Mouse (Mus musculus) cerebellum, postnatal 10 days (tissue): ENCODE measurements around the gene Wdr93.
A peak's percentile ranks its signal among the peaks of the same experiment; 100 is the strongest.

Source experiments
- DNase-seq, 2 experiments: peaks; one replicate each; pipeline ENCODE4 v3.0.0; 2021; ENCODE audit warnings: mixed read lengths in 2 of 2

The Wdr93 gene

DNA sequence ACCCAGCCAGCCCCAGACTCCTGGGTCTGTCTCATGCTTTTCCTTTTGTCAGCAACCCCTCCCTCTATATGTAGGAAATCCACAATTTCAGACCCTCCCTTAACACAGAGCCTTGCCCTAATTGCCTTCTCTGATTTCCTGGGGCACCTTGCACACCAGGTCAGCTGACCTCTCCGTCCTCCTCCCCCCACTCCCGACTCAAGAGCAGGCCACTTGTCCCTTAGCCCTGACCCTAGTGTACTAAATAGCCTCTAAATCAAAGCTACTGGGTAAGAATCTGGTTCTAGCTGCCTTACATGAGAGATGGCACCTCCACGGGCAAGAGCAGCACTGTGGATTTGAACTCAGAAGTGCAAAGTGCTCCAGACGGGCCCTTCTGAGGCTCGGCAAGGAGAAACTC is 59.1 kb downstream of the Wdr93 start:
- no peak for DNase-seq

DNA sequence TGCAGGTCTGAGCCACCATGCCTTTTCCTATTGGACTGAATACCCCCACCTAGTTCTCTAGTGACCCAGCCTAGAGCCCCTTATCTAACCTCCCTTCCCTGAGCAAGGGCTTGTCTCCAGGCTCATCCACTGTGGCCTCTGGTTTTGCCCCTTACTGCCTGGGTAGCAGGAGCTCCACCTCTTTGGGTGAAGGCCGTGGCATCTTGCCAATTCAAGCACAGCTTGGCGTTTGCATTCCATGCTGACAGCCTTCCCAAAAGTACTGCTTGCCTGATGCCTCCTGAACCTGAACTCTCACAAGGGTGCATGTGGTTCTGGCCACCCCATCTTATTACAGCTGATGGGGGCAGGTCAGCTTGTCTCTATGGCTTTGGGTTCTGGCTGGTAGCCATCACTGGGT is 60.9 kb downstream of the Wdr93 start:
- peak; percentile 38 to 48 for DNase-seq

DNA sequence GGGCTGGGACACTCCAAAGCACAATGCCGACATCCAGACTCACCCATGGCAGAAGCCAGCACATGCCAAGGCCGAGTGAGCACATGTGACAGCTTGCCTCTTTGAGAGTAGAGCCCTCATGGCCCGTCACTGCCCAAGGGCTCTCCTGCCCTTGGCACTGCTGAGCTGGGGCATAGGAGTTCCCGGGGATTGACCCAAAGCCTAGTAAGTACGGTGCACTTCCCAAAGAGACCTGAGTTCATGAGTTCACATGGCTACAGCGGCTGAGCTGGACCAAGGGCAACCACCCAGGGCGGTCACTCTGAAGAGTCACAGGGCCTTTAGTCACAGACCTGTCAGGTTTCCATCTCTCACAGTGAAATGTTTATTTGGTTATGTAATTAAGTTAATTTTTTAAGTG is 65.6 kb downstream of the Wdr93 start:
- DNase-seq: no peak

DNA sequence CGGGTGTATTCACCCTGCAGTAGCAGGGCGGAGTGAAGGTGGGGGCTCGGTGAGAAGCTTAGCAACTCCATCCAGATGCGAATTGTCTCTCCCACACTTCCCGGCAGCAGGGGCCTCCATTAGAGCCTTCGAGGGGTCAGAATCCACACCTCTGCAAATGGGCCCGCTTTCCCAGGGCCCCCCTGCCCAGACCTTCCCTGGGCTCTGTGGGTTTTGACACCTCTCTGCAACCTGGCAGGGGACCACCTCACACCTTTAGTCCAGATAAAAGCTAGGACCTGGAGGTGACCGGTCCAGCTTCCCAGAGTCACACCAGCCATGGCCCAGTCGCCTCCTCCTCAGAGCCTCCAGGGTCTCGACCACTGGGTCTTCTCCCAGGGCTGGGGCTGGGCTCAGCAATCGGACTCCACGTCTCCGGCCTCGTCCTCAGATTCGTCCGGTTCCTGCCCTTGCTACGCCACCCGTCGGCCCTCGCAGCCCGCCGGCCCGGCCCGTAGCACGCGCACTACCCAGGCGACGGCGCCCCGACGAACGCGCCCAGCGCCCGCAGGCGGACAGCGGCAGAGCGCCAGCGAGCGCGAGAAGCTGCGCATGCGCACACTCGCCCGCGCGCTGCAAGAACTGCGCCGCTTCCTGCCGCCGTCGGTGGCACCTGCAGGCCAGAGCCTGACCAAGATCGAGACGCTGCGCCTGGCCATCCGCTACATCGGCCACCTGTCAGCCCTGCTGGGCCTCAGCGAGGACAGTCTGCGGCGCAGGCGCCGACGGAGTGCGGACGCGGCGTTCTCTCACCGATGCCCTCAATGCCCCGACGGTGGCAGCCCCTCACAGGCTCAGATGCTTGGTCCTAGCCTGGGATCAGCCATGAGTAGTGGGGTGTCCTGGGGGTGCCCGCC is 67.9 kb downstream of the Wdr93 start, which contains the start of gene Mesp2:
Mesp2 (plus strand) TSS at position 117 of the 896 bp plus-strand sequence.
- peak; percentile 87 for DNase-seq

DNA sequence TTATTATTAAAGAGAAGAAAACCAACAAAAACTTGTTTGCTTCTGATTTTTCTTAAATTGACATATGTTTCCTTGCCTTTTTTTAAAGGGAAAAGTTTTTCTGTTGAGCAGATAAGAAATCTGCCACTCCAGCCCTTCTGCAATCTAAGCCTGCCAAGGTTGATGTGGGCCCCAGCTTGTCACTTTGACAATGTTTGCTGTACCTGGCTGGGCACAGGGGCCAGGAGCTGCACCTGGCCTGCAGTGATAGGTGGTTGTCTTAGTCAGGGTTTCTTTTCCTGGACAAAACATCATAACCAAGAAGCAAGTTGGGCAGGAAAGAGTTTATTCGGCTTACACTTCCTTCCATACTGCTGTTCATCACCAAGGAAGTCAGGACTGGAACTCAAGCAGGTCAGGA is 70.4 kb downstream of the Wdr93 start:
- DNase-seq: no peak

DNA sequence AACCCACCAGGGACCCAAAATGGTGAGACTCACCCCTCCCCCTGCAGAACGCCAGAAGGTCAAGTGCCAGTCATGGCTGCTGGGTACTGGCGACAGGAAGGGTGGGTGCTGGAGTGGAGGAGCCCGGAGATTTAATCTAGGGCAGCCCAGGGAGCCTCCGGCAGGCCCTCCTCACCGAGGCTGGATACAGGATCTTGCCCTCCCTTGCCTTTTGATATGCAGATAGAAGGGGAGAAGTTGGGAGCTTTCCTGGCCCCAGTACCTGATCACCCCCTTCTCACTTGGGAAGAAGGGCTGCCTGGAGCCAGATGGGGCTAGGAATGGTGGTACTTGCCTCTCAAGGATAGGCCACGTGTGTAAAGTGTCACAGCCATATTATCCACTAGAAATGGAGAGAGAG is 75.4 kb downstream of the Wdr93 start:
- DNase-seq: no peak

DNA sequence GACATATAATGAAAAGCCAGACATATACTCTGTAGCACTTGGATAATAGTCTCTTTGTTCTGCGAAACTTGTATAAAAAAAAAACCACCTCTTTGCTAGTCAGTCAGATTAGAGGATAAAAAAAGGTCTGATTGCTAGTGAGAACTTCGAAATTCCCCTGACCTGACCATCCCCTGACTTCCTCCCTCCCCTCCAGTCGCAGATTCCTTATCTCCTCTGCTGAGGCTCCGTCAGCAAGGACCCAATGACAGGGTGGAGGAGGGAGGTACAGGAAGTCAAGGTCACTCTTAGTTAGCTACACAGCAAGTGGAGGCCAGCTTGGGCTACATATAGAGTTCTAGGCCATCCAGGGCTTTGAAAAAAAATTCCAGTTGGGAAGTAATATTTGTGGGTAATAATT is 76.6 kb downstream of the Wdr93 start:
- DNase-seq: no peak

DNA sequence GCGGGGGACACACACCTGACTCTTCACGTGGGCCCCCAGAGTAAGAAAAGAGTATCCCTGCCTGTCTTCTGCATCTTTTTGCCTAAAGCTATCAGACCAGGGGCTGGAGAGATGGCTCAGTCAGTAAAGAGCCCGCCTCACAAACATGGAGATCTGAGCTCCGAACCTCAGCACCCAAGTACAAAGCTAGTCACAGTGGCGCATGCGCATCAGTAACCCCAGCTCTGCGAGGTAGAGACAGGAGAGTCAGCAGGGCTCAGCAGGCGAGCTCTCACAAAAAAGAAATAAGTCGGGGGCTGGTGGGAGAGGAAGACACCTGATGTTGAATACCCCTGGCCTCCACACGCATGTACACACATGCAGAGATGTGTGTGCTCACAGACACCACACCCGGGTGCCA is 77.0 kb downstream of the Wdr93 start:
- DNase-seq: no peak

DNA sequence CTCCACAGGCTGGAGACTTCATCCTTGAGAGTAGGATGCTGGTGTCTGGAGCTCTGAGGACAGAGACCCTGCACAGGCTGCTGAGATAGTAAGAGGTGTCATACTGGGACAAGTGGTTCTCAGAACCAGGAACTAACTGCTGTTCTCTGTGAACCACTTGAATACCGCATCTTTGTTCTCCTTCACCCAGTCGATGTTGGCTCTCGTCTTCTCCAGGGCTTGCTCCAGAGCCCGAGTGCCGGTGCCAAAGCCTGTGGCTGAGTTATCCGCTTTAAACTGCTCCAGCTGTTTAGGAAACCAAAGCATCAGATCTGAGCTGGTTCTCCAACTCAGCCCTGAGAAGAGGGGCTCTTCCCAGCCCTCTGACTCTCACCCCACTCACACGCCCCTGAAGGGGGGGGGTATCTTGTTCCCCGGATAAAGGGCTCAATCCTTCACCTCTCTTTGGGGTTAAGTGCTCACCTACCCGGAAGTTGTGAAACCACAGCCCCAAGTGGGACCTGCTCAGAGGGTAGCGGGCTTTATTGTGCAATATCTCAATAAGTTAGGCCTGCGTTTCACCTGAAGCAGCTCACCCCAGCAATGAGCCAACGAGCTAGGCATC is 79.2 kb downstream of the Wdr93 start:
- no peak for DNase-seq

DNA sequence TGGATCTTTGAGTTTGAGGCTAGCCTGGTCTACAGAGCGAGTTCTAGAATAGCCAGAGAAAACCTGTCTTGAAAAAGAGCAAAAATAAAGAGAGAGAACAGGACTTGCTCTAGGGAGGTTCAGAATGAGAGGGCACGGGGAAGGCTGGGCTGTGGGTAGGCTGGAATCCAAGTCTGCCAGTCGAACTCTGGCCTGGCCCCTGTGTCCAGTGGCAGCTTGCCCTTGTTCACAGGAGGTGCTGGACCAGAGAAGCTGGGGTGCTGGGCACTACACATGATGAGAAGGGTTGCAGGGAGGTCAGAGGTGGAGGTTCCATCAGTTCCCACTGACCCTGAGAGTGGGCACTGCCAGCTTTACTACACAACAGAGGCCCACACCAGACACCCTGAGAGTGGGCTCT is 85.4 kb downstream of the Wdr93 start:
- no peak for DNase-seq

DNA sequence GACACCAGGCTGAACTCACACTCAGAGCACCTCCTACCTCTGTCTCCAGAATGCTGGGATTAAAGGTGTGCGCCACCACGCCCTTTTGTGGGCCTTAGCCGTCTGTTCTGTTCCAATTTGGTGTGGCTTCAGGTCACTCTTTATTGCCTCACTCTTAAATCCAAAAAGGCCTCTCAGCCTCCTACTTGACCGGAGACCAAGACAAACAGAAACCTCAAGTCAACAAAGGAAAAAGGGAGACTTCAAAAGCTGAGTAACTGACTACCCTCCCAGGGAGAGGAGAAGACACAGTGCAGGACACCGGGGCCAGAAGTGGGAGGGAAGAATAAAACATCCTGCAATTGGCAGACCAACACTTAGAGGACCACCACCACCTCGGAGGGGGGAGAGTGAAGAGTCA is 88.2 kb downstream of the Wdr93 start:
- DNase-seq: no peak

DNA sequence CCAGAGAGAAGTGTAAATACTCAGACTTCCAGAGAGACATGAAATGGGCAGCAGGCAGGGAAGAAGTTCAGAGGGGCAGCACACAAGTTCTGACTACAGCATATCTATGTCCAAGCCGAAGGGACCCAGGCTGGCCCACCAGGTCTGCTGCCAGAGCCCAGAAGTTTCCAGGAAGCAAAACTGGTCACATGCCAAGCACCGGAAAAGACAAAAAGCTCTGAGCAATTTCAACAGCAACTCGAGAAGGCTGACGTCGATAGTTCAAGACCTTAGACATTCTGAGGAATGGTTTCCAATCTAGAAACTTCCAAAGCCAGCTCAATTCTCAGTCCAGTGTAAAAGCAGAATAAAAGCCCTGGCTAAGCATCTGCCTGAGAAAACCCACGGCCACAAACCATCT is 88.6 kb downstream of the Wdr93 start:
- no peak for DNase-seq

DNA sequence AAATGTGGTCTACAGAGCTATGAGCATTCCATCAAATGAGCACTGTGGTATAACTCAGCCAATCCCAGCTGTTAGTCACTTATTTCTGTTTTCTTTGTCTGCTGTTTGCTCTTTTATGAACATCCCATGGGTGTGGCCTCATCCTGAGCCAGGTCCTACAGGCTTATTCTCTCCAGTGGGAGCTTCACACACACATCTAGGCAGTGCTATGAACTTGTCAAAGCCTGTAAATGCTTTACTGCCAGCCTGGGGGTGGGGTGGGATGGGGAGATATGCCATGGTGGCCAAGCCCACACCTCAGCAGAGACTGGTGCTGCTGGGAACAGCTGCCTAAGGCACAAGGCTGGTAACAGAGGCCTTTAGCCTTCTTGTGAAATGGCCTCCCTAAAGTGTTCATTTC is 90.0 kb downstream of the Wdr93 start:
- no peak for DNase-seq

DNA sequence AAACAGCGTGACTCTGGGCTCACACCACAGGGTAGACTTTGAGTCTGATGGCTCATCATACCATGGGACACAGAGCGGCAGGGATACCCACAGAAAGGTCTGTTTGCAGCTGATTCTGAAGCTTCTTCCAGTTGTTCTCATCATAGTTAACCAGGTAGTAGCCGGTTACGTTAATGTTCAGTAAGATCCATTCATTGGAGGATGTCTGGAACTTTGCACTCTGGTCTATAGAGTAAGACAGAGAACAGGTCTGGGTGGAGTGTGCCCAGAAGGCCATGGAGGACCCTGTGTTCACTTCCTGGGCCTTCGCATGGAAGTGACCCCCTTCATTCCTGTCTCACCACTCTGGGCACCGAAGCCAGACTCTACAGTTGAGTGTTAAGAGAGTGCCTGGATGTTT is 92.2 kb downstream of the Wdr93 start:
- no peak for DNase-seq
